ENCODE assay signal across 26 mouse cellular contexts in the genomic region with DNA sequence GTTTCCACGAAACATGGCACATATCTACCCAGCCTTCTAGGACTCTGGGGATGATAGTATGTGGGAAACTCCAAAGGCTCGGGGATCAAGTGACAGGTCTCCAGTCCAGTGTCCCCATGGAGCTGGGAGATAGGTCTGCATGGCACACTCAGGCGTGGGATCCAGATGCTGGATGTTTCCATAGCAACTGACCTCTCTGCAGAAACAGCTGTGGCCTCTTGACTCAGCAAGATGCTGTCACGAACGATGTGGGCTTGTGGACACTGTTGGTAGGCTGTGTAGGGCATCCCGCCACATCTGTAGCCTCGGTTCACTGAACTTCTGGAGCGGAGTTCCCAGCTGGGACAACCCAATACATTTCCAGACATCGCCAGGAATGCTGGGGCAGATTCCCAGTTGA.
"Had no signal": no experiment of that assay in that cellular context is flagged by ENCODE, and none has a peak within 500 bp of the region (broad histone marks: within the 10 kb centered on the region; RNA-seq: fewer than 3 reads in every experiment).

No protein-coding gene starts in this region.

- ATAC-seq: intestine, postnatal 0 days; liver, embryonic 12.5 days; midbrain, embryonic 15.5 days had no signal

- H3K36me3 ChIP-seq: limb, embryonic 13.5 days; liver, embryonic 12.5 days; liver, embryonic 15.5 days; lung, embryonic 15.5 days; midbrain, embryonic 12.5 days; midbrain, embryonic 15.5 days had no signal

- DNase-seq: kidney, adult 2 months; kidney, postnatal 25 days; layer of hippocampus, adult 9-11 months; liver; lung, adult 18-20 months; lung, postnatal 10 days; lung, postnatal 36 days; right cerebral cortex, adult 18-20 months; right cerebral cortex, postnatal 14 days; right cerebral cortex, postnatal 4 days; thymus, adult 2 months; thymus, postnatal 14 days; thymus, postnatal 4 days had no signal

- H3K9ac ChIP-seq: limb, embryonic 13.5 days; liver, embryonic 12.5 days; liver, embryonic 15.5 days; lung, embryonic 15.5 days; midbrain, embryonic 12.5 days; midbrain, embryonic 15.5 days had no signal

- H3K27me3 ChIP-seq: limb, embryonic 13.5 days; liver, embryonic 12.5 days; liver, embryonic 15.5 days; midbrain, embryonic 12.5 days; midbrain, embryonic 15.5 days had no signal

- H3K9me3 ChIP-seq: limb, embryonic 13.5 days; liver, embryonic 12.5 days; liver, embryonic 15.5 days; lung, embryonic 15.5 days; midbrain, embryonic 12.5 days; midbrain, embryonic 15.5 days had no signal

- H3K4me1 ChIP-seq: liver, embryonic 12.5 days; liver, embryonic 15.5 days; midbrain, embryonic 15.5 days had no signal

- H3K4me3 ChIP-seq: layer of hippocampus, adult 2 months; left cerebral cortex, adult 2 months; limb, embryonic 13.5 days; liver, embryonic 12.5 days; liver, embryonic 15.5 days; lung, embryonic 15.5 days; megakaryocyte, embryonic 14.5 days; midbrain, embryonic 12.5 days; midbrain, embryonic 15.5 days; myocyte had no signal

- H3K27ac ChIP-seq: kidney, postnatal 0 days; layer of hippocampus, adult 2 months; limb, embryonic 13.5 days; liver, embryonic 12.5 days; liver, embryonic 15.5 days; lung, embryonic 15.5 days; midbrain, embryonic 12.5 days; midbrain, embryonic 15.5 days; stomach, postnatal 0 days had no signal

- H3K4me2 ChIP-seq: limb, embryonic 13.5 days; liver, embryonic 12.5 days; liver, embryonic 15.5 days; lung, embryonic 15.5 days; midbrain, embryonic 12.5 days; midbrain, embryonic 15.5 days had no signal
